Mouse (Mus musculus) CH12.LX (cell line): Measurements from ENCODE around the gene Galc.

Experiments used
- CTCF ChIP-seq, 2 experiments: IDR thresholded peaks in 1 of 2; conservative IDR thresholded peaks in 1 of 2; 2 replicates each; pipeline ENCODE4 v1.5.1; 2011 to 2012; ENCODE audit warnings: low read depth in 2 of 2, low read length in 2 of 2, improper control_type of control experiment in 1 of 2, inconsistent platforms in 1 of 2, mild to moderate bottlenecking in 1 of 2, moderate library complexity in 1 of 2
- NELFE ChIP-seq: IDR thresholded peaks from 2 replicates; pipeline ENCODE4 v1.6.1; 2011; ENCODE audit warnings: low read depth, low read length, improper control_type of control experiment

DNA sequence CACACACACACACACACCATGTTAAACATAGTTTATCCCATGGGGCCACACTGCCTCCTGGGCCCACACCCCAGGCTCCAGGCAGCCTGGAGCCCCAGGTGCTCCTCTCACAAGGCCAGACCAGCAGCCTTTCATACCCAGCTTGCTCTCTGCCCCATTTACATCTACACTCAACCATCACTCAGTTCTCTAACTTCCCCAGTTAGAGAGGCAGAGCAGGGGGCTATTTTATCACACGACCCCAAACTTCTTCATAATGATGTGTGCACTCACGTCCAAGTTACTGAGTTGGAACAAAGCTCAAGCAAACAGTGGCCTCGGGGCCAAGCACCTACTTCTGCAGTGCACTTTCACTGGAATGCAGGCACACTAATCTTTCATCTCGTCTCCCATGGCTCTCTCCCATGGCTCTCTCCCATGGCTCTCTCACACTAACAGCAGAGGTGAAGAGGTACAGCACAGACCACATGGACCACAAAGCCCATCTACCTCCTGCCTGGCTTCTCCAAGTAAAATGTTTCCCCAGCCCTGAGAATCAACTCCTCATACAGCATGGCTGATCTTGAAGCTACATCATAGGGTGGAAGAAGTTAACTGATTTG lies 53.7 kb downstream of the Galc start:
- no peak for TF ChIP-seq CTCF (conservative IDR thresholded peaks at IDR 0.05 in 1 of 2, IDR thresholded peaks at IDR 0.05 in 1 of 2; ENCODE audit: low read depth in 2 of 2, low read length in 2 of 2)
- no peak for TF ChIP-seq NELFE
